Mouse (Mus musculus): ENCODE measurements at regions not wholly inside any gene's neighbourhood (a gene's known extent, or its start where the extent isn't known, plus 50 kb on each side); places are given as distances from the start of the nearest gene placed in this dataset.

GRCm38 (mm10) chr8:92610487-92611059, 63.5 kb upstream of the Irx6 start:
- Histone ChIP-seq H3K27ac (no peak overlapping the region), H3K4me2 (replicated peaks) (no peak overlapping the region), H3K9me3 (no peaks in the 10 kb centered on the region), H3K9ac (no peak overlapping the region), H3K4me1 (replicated peaks) (no peaks in the 10 kb centered on the region), H3K4me3 (replicated peaks) (no peak overlapping the region), H3K27me3 (replicated peaks) (no peaks in the 10 kb centered on the region), H3K36me3 (no peaks in the 10 kb centered on the region)
- ATAC-seq = no peak
- 50% methylated on average over 6 of the region's 6 CpGs for WGBS

GRCm38 (mm10) chr8:92613486-92613885, 60.6 kb upstream of the Irx6 start:
- Histone ChIP-seq H3K4me3 (replicated peaks) (no peak overlapping the region), H3K9ac (no peak overlapping the region), H3K27me3 (replicated peaks) (no peaks in the 10 kb centered on the region), H3K4me2 (replicated peaks) (no peak overlapping the region), H3K9me3 (no peaks in the 10 kb centered on the region), H3K4me1 (replicated peaks) (no peaks in the 10 kb centered on the region), H3K27ac (no peak overlapping the region), H3K36me3 (no peaks in the 10 kb centered on the region)
- no peak for ATAC-seq
- WGBS = 42% methylated on average over 4 of the region's 4 CpGs

GRCm38 (mm10) chr8:92616341-92617115, 57.6 kb upstream of the Irx6 start:
- H3K4me2 ChIP-seq (replicated peaks) = no peak overlapping the region
- no peak overlapping the region for H3K27ac ChIP-seq
- no peak overlapping the region for H3K4me3 ChIP-seq (replicated peaks)
- 63% methylated on average over 10 of the region's 10 CpGs for WGBS
- H3K36me3 ChIP-seq = no peaks in the 10 kb centered on the region
- H3K9ac ChIP-seq = no peak overlapping the region
- H3K4me1 ChIP-seq (replicated peaks) = no peaks in the 10 kb centered on the region
- ATAC-seq = no peak
- no peaks in the 10 kb centered on the region; the same call in 1 of the 2 replicates for H3K27me3 ChIP-seq (replicated peaks)
- no peaks in the 10 kb centered on the region for H3K9me3 ChIP-seq

GRCm38 (mm10) chr8:92618281-92618680, 55.8 kb upstream of the Irx6 start:
- Histone ChIP-seq H3K36me3 (no peaks in the 10 kb centered on the region), H3K4me1 (replicated peaks) (no peaks in the 10 kb centered on the region), H3K9me3 (no peaks in the 10 kb centered on the region), H3K27ac (no peak overlapping the region), H3K4me3 (replicated peaks) (no peak overlapping the region), H3K9ac (no peak overlapping the region), H3K4me2 (replicated peaks) (no peak overlapping the region), H3K27me3 (replicated peaks) (no peaks in the 10 kb centered on the region; the same call in 1 of the 2 replicates)
- no peak for ATAC-seq
- WGBS = 62% methylated on average over 14 of the region's 14 CpGs

All from intestine, embryonic 15.5 days (tissue).